Mouse (Mus musculus): ENCODE data around the gene Klc1.
A peak's percentile ranks its signal among the peaks of the same experiment; 100 is the strongest.

Gene Klc1

DNA sequence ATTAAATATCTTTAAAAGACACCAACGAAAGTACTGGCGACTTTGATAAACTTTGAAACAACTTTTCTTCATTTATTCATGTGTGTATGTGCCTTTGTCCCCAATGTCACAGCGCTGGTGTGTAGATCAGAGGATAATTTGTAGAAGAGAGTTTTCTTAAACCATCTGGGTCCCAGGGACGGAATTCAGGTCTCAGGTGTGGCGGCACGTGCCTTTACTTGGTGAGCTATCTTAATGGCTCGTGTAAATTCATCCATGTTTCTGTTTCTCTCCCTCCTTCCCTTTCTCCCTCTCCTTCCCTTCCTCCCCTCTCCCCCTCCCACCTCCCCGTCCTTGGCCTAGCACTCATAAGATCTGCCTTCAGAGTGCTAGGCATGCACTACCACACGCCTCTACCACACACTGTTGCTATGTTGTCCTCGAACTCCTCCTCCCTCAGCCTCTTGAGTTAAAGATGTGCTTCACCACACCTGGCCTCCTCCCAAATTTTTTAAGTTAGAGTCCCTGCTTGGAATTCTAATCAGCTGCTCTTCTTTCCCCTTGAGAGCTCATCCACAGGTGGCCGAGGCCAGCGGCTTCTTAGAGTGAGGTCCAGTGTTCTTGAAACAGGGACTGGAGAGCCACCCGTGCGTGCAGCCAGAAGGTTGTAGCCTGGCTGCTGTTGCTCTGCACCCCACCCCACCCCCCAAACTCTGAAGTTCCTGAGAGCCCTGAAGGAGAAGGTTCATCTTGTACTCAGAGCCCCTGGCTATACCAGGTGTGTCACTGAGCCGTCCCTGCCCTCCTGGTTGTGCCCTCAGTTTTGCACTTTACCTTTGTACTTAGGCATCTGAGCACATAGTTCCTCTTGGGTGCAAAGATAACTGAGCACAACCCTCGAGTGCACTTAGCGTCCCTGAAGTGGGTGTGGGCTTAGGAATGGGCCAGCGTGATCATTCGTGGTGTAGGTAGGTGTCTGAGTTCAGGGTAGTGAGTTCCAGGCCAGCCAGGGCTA, 56.4 kb downstream of the Klc1 start:
- DNase-seq, result peak; percentile 35 to 78

DNA sequence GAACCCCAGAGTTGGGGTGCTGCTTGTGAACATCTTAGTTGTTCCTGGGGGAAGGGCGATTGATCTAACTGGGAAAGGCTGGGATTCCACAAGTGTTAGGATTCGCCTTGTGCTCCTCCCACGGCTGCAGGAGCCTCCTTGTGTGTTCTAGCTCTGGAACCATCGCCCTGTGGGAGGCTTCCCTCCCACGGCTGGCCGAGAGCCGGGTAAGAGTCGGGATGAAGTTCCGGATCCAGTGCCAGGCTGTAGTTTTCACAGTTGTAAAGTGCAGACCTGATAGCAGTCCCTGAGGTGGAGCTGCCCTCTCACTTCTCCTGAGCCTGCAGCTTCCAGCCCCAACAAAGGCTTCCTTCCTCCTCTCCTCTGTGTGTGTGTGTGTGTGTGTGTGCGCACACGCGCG, 57.9 kb downstream of the Klc1 start:
- peak; percentile 48 to 65 for DNase-seq

DNA sequence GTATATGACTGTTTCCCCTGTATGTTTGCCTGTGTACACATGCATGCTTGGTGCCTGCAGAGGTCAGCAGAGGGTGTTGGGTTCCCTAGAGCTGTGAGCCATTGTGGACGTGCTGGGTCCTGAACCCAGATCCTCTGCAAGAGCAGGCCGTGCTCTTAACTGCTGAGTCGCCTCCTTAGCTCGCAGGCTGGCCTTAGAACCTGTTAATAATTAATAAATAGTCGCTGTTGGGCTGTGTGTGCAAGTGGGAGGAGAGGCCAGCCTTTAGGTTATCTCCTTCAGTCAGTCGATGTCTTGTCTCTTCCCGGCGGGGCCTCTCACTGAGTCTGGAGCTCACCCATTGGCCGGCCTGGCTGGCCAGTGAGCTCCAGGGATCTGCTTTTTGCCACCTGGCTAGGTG, 58.3 kb downstream of the Klc1 start:
- peak; percentile 32 to 61 for DNase-seq

DNA sequence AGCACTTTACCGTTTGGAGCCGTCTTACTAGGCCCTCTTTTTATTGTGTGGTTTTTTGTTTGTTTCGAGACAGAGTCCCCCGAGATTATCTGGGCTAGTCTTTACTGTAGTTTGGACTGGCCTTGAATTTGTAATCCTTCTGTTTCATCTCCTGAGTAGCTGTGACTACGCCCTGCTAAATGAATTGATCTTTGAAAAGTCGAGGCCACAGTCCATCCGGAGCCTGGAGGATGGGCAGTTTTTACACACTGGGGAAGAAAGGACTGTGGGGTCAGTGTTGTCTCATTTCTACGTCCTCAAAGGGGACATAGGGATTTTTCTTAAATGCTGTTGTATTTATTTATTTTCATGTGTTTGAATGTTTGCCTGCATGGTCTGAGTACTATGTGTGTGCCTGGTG, 59.3 kb downstream of the Klc1 start:
- no peak for DNase-seq

DNA sequence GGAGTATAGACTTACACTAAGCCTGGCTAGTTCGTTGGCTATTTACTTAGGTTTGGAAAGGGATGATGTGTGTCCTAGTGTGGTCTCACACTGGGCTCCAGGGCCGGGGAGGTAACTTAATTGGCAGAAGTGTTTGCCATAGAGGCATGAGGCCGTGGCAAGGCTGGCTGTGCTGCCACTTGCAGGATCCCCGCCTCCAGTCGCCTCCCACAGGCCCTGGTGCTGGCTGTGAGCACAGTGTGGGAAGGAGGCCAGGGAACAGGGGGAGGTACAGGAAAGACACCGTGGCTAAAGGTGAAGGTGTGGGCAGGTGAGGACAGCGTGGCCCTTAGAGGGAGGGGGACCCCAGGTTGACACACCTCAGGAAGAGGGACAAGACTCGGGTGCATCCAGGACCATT, 61.3 kb downstream of the Klc1 start:
- DNase-seq, result peak; percentile 63 to 83

DNA sequence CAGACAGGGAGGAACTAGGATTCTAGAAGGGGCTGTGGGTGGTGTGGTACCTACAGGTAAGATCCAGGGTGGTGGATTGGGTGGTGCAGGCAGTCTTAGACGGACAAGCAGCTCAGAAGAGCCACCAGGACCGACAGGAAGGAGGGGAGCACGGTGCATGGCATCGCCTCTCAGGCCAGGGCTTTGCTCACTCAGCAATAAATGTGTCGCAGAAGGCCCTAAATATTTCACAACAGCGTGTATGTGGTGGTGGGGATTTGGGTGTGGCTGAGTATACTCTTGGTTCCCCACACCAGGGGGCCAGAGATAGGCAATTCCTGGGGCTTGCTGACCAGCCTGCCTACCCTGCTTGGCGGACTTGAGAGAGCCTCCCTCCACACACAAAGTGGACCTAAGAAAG, 62.1 kb downstream of the Klc1 start:
- DNase-seq, result no peak

DNA sequence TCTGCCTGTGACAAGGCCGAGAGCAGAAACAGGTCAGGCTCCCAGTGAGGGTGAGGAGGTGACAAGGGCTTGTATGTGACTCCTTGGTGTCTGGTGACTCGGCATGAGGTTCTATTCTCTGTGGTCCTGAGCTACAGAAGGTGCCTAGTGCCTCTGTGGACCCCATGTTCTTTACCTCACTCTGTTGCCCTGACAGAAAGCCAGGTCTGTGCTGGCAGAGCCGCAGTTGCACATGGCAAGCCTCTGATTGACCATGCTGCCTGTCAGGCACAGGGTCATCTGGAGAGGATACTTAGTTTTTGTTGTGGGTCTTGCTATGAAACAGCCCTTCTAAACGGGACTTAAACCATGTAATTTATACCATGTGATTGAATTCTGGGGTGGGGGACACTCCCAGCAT, 63.3 kb downstream of the Klc1 start:
- no peak for DNase-seq

DNA sequence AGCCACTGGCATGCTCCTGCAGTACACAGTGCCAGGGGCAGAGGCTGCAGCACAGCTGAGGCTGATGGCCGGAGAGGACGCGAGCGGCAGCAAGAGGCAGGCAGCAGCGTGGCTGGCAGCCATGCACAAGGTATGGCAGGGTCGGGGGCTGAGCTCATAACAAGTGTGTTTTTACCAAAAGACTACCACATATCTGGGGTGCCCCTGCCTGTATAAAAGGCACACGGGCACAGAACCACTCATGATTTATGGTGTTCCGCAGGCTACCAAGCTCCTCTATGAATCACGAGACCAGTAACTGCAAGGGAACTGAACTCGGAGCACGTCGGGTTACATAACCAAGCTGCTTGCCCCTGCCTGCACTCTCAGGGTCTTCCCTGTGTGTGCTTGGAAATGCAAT, 68.9 kb downstream of the Klc1 start:
- no peak for DNase-seq

DNA sequence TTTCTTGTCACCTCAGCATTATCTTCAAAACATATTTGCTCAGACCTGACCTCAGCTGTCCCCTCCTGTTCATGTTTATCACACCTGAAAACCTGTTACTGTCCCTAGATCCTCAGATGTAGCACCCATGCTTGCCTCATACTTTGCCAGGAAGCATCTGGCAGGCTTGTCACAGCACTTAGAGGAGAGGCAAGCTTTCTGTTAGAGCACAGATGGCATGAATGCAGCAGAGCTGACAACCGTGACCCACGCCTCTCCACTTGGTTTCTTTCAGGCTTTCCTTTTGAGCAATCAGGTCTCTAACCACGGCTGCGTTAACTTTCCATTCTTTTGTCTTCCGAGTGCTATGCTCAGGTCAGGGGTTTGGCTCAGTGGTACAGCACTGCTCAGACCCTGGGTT, 70.8 kb downstream of the Klc1 start:
- DNase-seq, result peak in 1 of 2 experiments; percentile 22

DNA sequence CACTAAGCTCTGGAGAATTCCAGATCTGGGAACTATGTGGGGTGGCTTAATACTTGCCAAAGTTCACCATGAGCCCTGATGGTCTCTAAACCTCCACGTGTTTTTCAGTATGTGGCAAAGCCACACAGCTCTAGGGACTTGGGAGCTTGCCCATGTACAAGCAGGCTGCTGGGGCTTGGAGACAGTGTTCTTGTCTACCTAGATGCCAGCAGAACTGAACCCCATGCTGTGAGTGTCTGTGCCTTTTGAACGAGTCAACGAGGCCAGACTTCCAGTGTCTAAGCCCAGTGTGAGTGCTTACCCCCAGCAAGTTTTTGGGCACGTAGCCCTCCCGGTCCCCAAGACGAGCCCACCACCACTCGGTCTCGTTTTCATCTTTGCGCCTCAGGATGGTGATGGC, 71.3 kb downstream of the Klc1 start:
- no peak for DNase-seq

DNA sequence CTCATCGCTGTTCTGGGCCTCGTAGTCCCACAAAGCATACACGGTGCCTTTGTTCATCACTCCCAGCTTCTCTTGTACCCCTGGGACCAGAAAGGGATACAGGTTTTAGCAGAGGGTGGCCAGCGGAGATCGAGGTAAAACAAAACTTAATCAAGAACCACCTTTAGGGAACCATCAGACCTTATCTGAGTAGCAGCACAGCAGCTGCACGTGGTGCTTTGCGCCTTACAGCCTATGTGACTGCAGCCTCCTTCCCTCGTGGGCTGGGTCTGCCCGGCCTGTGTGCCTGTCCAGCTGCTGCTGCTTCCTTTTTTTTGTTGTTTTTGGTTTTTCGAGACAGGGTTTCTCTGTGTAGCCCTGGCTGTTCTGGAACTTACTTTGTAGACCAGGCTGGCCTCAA, 71.7 kb downstream of the Klc1 start:
- no peak for DNase-seq

DNA sequence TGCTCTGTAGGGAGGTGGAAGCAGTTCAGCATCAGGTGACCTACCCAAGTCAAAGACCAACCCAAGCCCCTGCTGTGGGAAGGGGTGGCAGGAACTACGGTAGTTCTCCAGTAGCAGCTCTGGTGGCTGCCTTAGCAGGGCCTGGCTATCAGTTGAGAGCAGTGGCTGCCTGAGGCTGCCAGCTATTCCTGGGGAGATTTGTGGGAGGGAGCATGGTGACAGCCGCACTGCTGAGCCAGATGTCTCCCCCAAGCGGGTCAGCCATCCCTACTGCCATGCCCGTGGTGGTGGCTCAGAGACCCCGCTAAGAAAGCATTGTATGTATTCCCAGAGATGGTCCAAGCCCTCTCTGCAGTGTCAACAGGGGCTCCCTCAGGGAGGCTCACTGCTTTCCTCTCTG, 74.0 kb downstream of the Klc1 start:
- peak in 1 of 2 experiments; percentile 32 for DNase-seq

DNA sequence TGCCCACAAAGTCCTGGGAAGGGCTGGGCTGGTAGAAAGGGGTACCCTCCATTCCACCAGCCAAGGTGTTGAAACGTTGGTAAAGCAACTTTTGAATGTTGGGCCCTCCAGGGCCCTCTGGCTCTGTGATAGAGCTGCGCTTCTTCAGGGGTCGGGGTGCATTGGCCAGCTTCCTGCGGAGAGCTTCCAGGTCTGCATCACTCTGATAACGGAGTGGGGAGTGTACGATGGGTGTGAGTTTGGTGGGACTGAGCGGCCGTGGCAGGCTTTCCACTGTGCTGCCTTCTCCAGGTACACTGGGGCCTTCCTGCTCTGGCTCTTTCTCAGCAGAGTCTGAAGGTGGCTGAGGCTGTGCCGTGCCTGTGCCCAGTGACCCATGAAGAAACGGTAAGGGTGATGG, 74.8 kb downstream of the Klc1 start:
- peak in 1 of 2 experiments; percentile 31 for DNase-seq

DNA sequence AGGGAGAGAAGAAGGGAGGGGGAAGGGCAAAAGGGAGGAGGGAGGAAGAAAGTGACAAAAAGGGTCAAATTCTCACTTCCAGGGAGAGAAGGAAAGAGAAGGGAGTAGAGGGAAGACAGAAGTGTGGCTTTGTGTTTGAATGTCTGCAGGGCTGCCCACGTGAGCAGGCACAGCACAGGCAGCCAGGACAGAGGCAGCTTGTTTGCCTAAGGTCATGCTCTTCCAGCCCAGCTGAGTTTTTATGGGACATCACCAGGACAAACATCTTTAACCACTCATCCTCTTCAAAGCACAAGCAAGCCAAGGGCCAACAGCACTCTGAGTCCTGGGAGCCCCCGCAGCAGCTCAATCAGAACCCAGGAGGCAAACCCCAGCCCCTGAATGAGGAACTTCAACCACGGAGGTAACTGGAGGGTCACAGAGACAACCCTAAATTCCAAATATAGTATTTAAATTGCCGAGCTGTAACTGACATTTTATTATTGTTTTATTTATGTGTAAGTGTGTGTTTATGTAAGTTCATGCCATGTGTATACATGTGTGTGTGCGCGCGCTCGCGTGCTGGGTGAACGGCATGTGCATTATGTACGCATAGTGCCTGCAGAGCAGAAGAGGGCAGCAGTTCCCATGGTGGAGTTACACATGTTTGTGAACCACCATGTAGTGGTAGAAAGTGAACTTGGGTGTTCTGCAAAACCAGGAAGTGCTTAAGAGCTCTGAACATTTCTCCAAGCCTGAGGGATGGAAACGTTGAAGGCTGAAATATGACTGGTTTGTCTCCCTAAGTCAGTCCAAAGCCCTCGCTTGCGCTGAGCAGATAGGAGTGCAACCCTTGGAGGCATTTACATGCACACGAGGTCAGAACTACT, 84.2 kb downstream of the Klc1 start:
- DNase-seq, result no peak

DNA sequence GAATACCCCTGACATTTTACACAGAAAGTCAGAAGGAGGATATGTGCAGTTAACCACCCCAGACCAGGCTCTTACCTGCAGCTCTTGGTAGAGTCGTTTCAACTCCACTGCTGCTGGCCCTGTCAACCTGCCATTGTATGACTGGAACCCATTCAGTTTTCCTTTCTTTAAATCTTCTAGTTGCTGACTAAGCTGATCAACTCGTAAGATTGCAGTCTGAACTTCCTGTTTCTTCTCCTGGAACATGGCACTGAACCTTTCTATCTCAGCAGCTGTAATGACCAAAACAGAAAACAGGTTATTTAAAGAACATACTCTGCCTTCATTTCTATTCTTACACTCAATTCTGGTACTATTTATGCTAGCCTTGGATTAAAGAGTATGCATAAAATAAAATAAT, 84.8 kb downstream of the Klc1 start:
- DNase-seq, result no peak

DNA sequence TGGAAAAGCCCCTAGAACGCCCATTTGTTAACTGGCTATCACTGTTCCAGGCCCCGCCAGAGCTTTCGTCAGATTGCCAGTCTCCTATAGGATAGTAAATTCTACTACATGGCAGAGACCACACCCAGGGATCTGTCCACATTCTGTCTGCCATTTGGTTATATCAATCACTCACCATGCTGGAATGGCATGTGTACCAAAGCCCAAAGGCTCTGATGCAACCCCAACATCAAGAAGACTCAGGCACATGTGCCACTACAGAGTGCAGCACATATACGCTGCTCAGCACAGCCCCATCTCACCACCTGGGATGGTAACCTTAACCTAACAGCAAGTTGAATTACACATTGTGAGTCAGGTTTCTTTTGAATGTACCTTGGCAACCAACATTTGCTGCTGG, 87.3 kb downstream of the Klc1 start:
- DNase-seq, result no peak

DNA sequence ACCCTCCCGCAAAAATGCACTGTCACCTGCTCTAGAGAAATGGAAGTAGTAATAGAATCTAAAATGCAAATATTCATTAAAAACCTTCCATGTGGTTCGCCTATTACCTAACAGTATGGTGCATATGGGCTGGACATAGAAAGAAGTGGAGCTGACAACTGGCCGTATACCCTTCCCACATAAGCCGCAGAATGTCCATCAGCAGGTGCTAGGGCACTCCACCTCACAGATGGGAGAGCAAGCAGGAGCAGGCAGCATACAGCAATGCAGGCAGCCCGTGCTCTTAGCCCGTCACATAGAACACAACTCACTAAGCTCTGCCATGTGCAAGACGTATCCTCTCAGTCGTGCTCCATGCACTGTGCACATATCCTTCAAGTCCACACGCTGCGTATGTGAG, 88.2 kb downstream of the Klc1 start:
- DNase-seq, result no peak

DNA sequence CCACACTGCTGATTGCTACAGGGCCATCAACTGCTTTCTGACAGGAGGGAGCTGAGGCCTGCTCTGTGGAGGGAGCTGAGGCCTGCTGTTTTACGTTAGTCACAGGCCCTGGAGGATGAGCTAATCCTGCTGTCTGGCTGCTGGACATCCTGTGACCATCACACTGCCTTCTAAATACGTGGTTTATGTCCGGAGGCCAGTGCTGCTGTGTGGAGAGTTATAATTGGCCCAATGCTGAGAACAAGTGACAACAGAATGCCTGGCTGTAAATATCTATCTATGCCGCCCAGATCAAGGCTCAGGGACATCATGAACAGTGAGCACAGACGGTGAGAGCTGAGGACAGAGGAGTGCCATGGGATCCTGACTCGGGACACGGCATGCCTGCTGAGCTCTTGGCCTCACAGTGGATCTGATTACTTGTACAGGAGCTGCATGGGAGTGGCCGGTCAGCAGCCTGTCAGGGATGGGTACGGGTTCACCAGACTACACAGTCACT, 89.7 kb downstream of the Klc1 start:
- no peak for DNase-seq

DNA sequence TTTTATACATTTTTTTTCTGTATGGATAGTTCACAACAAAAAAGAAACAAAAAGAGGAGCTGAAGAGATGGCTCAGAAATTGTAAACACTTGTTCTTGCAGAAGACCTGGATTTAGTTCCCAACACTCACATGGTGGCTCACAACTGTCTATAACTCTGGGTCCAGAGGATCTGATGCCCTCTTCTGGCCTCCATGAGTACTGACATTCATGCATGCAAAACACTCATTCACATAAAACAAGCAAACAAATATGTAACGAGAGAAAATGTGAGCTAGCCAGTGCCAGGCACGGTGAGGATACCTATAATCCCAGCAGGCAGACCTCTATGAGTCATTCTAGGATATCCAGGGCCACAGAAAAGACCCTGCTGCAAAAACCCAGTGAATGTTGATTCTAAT, 92.6 kb downstream of the Klc1 start:
- no peak for DNase-seq

DNA sequence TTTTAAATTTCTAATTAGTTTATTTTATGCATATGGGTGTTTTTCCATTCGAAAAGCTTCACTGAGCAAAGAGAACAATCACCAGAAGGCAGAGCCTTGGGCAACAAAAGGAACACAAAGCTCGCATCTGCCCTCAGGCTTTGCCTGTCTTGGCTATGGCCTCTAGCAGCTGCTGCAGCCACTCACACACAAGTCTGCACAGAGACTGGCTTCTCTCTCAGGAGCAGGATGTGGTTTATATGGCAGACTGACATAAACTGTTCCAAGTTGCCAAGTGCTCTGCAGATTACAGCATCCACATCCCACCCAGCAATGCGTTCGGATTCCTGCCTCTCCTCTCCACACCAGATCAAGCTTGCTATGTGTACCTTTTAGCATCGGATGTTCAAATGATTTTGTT, 93.1 kb downstream of the Klc1 start:
- DNase-seq, result no peak

DNA sequence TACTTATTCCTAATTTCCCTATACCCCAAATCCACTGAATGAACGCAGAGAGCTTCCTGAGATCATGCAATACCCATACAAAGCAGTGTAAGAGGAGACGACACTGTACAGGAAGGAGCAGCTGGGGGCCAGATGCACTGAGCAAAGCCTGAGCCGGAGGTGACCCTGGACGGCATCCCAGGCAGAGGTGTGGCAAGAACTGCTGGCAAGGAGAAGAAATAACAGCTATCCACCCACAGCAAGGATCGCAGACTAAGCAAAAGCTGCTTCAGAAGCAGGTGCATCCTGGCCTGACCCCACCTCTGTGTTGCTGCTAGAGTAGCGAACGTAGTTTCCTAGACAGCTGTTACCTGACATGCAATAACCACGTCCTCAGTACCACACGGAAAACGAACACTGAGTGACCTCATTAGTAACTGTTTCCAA, 94.4 kb downstream of the Klc1 start:
- peak; percentile 46 to 80 for DNase-seq

DNA sequence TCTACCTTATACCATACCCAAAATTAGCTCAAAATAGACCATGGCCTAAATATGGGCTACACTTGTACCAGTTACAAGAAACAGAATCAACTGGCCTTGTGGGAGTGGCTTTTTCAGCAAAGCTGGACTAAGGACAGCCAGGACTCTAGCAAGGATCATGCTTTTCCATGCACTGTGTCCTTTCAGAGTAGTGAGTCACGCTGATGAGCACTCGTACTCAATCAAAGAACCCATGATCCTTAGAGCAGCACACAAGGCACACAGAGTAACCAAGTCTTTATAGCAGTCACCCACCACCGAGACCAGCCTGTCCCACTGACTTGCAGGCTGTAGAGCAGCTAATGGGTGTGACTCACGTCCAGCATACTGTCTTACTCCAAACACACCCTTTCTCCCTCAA, 94.9 kb downstream of the Klc1 start:
- DNase-seq, result no peak

DNA sequence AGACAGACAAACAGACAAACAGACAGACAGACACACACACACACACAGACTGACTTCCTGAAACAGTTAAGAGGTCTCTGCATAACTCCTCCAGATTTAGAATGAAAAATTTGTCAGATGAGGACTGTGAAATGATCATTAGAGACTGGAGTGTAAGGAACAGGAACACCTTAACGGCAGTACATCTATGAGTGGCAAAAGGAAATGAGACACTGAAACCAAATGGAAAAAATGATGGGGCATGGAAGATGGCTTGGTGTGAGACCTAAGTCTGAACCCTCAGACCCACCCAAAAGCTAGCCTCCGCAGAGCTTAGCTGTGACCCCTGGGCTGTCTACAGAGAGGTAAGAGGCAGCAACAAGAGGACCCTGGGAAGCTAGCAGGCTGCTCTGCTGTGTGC, 96.8 kb downstream of the Klc1 start:
- DNase-seq, result no peak
